Mouse (Mus musculus) heart, embryonic 13.5 days (tissue): Measurements from ENCODE around the gene Ascl3. TPM values are rescaled to one million over a fixed set of nuclear protein-coding genes. Genes with fewer than 3 reads are reported as not detected.

Source experiments
- ATAC-seq: fragments of 200-750 bp; cut with Nextera tagmentation; 2 replicates; pipeline ENCODE4 v1.8.0; 2017; ENCODE audit warnings: moderate TSS enrichment; ENCODE audit not compliant: insufficient number of reproducible peaks, low FRiP score, low TSS enrichment; ENCODE audit errors: extremely low read depth
- H3K27ac ChIP-seq: fragments of 300-500 bp; sonication (generic); replicated peaks from 2 replicates; pipeline ENCODE4 v1.5.1; 2015; ENCODE audit warnings: moderate library complexity, mild to moderate bottlenecking, inconsistent platforms
- H3K27me3 ChIP-seq: fragments of 300-500 bp; sonication (generic); replicated peaks from 2 replicates; pipeline ENCODE4 v1.6.1; 2015; ENCODE audit warnings: mild to moderate bottlenecking, inconsistent platforms
- H3K36me3 ChIP-seq: fragments of 300-500 bp; sonication (generic); 2 replicates; pipeline ENCODE4 v1.6.1; 2015; ENCODE audit warnings: mild to moderate bottlenecking, inconsistent platforms
- H3K4me1 ChIP-seq: fragments of 300-500 bp; sonication (generic); 2 replicates; pipeline ENCODE4 v1.6.1; 2015; ENCODE audit warnings: inconsistent platforms
- H3K4me2 ChIP-seq: fragments of 300-500 bp; sonication (generic); 2 replicates; pipeline ENCODE4 v1.6.1; 2015; ENCODE audit warnings: inconsistent platforms, mild to moderate bottlenecking, moderate library complexity
- H3K4me3 ChIP-seq: fragments of 300-500 bp; sonication (generic); 2 replicates; pipeline ENCODE4 v1.5.1; 2015; ENCODE audit warnings: moderate library complexity, mild to moderate bottlenecking, inconsistent platforms
- H3K9ac ChIP-seq: fragments of 300-500 bp; sonication (generic); 2 replicates; pipeline ENCODE4 v1.6.1; 2015; ENCODE audit warnings: inconsistent platforms, mild to moderate bottlenecking, moderate library complexity
- H3K9me3 ChIP-seq: fragments of 300-500 bp; sonication (generic); 2 replicates; pipeline ENCODE4 v1.6.1; 2016; ENCODE audit warnings: inconsistent platforms
- WGBS: fragments of 180-500 bp; shearing (Covaris S2); methylation state at CpG from one replicate; pipeline ENCODE4 v1.1.7; 2015; ENCODE audit warnings: mixed read lengths; 5-methylcytosine and 5-hydroxymethylcytosine counted together
- polyA plus RNA-seq: library from polyadenylated mRNA; unstranded; fragments of >200 nt; fragmentation: Nextera tagmentation; extraction: Ambion mirVana; gene quantifications from 2 replicates; pipeline ENCODE4 v1.2.1, GENCODE M21; 2015

Gene Ascl3
- polyA plus RNA-seq, 1 experiment from 2014 or later: not detected

- H3K4me3 ChIP-seq: no peak overlapping the region
- H3K4me2 ChIP-seq: no peak overlapping the region
- peak overlapping the region; percentile 82; the same call in 1 of the 2 replicates for H3K27ac ChIP-seq
- no peak for ATAC-seq
- WGBS: 38% methylated on average over 4 of the region's 4 CpGs
- H3K4me1 ChIP-seq: peaks cover 57% of the 10 kb centered on the region
- no peaks in the 10 kb centered on the region for H3K27me3 ChIP-seq
- no peaks in the 10 kb centered on the region for H3K9me3 ChIP-seq
- peak overlapping the region; percentile 12; the same call in 1 of the 2 replicates for H3K9ac ChIP-seq
- H3K36me3 ChIP-seq: peaks cover 31% of the 10 kb centered on the region
Measured at GRCm38 (mm10) chr7:109707023-109707785, 24.3 kb downstream of the Ascl3 start.

- peak overlapping the region; percentile 67 for H3K4me3 ChIP-seq
- WGBS: 55% methylated on average over 3 of the region's 3 CpGs
- peaks cover 5% of the 10 kb centered on the region; the same call in 1 of the 2 replicates for H3K36me3 ChIP-seq
- peak overlapping the region; percentile 79 for H3K9ac ChIP-seq
- no peaks in the 10 kb centered on the region for H3K9me3 ChIP-seq
- H3K27me3 ChIP-seq: no peaks in the 10 kb centered on the region
- peak overlapping the region; percentile 76 for H3K4me2 ChIP-seq
- H3K4me1 ChIP-seq: peaks cover 45% of the 10 kb centered on the region
- H3K27ac ChIP-seq: 0 out of 2 replicates have a peak overlapping the region, but pooled peaks have one; percentile 81
- ATAC-seq: no peak
Measured at GRCm38 (mm10) chr7:109704461-109704860, 27.1 kb downstream of the Ascl3 start.

GRCm38 (mm10) chr7:109704016-109704377, 27.5 kb downstream of the Ascl3 start:
- peak overlapping the region; percentile 79 for H3K9ac ChIP-seq
- peak overlapping the region; percentile 81 for H3K27ac ChIP-seq
- no peaks in the 10 kb centered on the region for H3K9me3 ChIP-seq
- peak overlapping the region; percentile 76 for H3K4me2 ChIP-seq
- H3K4me3 ChIP-seq: peak overlapping the region; percentile 67
- peaks cover 5% of the 10 kb centered on the region; the same call in 1 of the 2 replicates for H3K36me3 ChIP-seq
- peaks cover 41% of the 10 kb centered on the region for H3K4me1 ChIP-seq
- H3K27me3 ChIP-seq: no peaks in the 10 kb centered on the region
- 0 out of 2 replicates have a peak, but pooled peaks have one; percentile 1 for ATAC-seq
- WGBS: 3% methylated on average over 17 of the region's 17 CpGs

GRCm38 (mm10) chr7:109703190-109704015, 28.1 kb downstream of the Ascl3 start, which contains the start of the genes St5 and Akip1:
TSS of gene St5 (minus strand) at chr7:109703605.
TSS of gene Akip1 (plus strand) at chr7:109703690.
- no peaks in the 10 kb centered on the region for H3K9me3 ChIP-seq
- H3K4me1 ChIP-seq: peaks cover 35% of the 10 kb centered on the region
- H3K27me3 ChIP-seq: no peaks in the 10 kb centered on the region
- peak within 1 kb of the TSS; percentile 76 for H3K4me2 ChIP-seq
- peak within 1 kb of the TSS; percentile 81 for H3K27ac ChIP-seq
- under 1% methylated on average over 61 of the region's 61 CpGs for WGBS
- H3K36me3 ChIP-seq: peaks cover 5% of the 10 kb centered on the region; the same call in 1 of the 2 replicates
- peak within 1 kb of the TSS; percentile 67 for H3K4me3 ChIP-seq
- peak within 1 kb of the TSS; percentile 79 for H3K9ac ChIP-seq
- peak; percentile 90 for ATAC-seq

- H3K9ac ChIP-seq: peak overlapping the region; percentile 73; the same call in 1 of the 2 replicates
- peak overlapping the region; percentile 67 for H3K4me3 ChIP-seq
Measured at GRCm38 (mm10) chr7:109702721-109703120, 28.8 kb downstream of the Ascl3 start.

GRCm38 (mm10) chr7:109700213-109700612, 31.3 kb downstream of the Ascl3 start:
- no peaks in the 10 kb centered on the region for H3K36me3 ChIP-seq
- H3K27ac ChIP-seq: no peak overlapping the region
- H3K4me3 ChIP-seq: no peak overlapping the region
- no peaks in the 10 kb centered on the region for H3K27me3 ChIP-seq
- ATAC-seq: no peak
- H3K4me2 ChIP-seq: no peak overlapping the region
- H3K4me1 ChIP-seq: peaks cover 22% of the 10 kb centered on the region
- H3K9ac ChIP-seq: no peak overlapping the region
- H3K9me3 ChIP-seq: no peaks in the 10 kb centered on the region

More at GRCm38 (mm10) chr7:109702721-109703120, 28.8 kb downstream of the Ascl3 start:
- Histone ChIP-seq H3K4me1 (peaks cover 28% of the 10 kb centered on the region), H3K9me3 (no peaks in the 10 kb centered on the region), H3K4me2 (peak overlapping the region; percentile 76), H3K27me3 (no peaks in the 10 kb centered on the region), H3K27ac (0 out of 2 replicates have a peak overlapping the region, but pooled peaks have one; percentile 12), H3K36me3 (peaks cover 3% of the 10 kb centered on the region; the same call in 1 of the 2 replicates)
- ATAC-seq: no peak
- WGBS: 43% methylated on average over 4 of the region's 4 CpGs

GRCm38 (mm10) chr7:109695339-109695726, 36.2 kb downstream of the Ascl3 start:
- H3K9ac ChIP-seq: no peak overlapping the region
- no peak for ATAC-seq

GRCm38 (mm10) chr7:109694576-109695338, 36.8 kb downstream of the Ascl3 start:
- no peaks in the 10 kb centered on the region for H3K36me3 ChIP-seq
- 79% methylated on average over 13 of the region's 13 CpGs for WGBS
- no peak overlapping the region for H3K9ac ChIP-seq
- no peak overlapping the region for H3K4me3 ChIP-seq
- H3K27ac ChIP-seq: no peak overlapping the region
- no peak for ATAC-seq
- H3K4me1 ChIP-seq: 0 out of 2 replicates have a peak, but pooled peaks cover 5% of the 10 kb centered on the region
- no peak overlapping the region for H3K4me2 ChIP-seq
- no peaks in the 10 kb centered on the region for H3K27me3 ChIP-seq
- no peaks in the 10 kb centered on the region for H3K9me3 ChIP-seq

More at GRCm38 (mm10) chr7:109695339-109695726, 36.2 kb downstream of the Ascl3 start:
- no peak overlapping the region for H3K4me2 ChIP-seq
- no peak overlapping the region for H3K27ac ChIP-seq
- H3K4me3 ChIP-seq: no peak overlapping the region
- H3K9me3 ChIP-seq: no peaks in the 10 kb centered on the region
- no peaks in the 10 kb centered on the region for H3K36me3 ChIP-seq
- WGBS: 82% methylated on average over 10 of the region's 10 CpGs
- H3K27me3 ChIP-seq: no peaks in the 10 kb centered on the region
- H3K4me1 ChIP-seq: 0 out of 2 replicates have a peak, but pooled peaks cover 5% of the 10 kb centered on the region

- WGBS: 74% methylated on average over 5 of the region's 5 CpGs
- Histone ChIP-seq H3K9ac (no peak overlapping the region), H3K4me1 (peaks cover 24% of the 10 kb centered on the region), H3K4me2 (no peak overlapping the region), H3K36me3 (no peaks in the 10 kb centered on the region), H3K27ac (no peak overlapping the region), H3K27me3 (no peaks in the 10 kb centered on the region), H3K9me3 (no peaks in the 10 kb centered on the region), H3K4me3 (no peak overlapping the region)
- ATAC-seq: no peak
Measured at GRCm38 (mm10) chr7:109690961-109691360, 40.6 kb downstream of the Ascl3 start.

GRCm38 (mm10) chr7:109690101-109690500, 41.4 kb downstream of the Ascl3 start:
- 81% methylated on average over 3 of the region's 3 CpGs for WGBS
- H3K4me2 ChIP-seq: no peak overlapping the region
- ATAC-seq: no peak
- no peaks in the 10 kb centered on the region for H3K9me3 ChIP-seq
- peaks cover 24% of the 10 kb centered on the region for H3K4me1 ChIP-seq
- no peaks in the 10 kb centered on the region for H3K36me3 ChIP-seq
- H3K27ac ChIP-seq: no peak overlapping the region
- no peaks in the 10 kb centered on the region for H3K27me3 ChIP-seq
- no peak overlapping the region for H3K9ac ChIP-seq
- H3K4me3 ChIP-seq: no peak overlapping the region
